Mouse (Mus musculus) liver, embryonic 11.5 days (tissue): ENCODE data around the gene Cldn6. TPM values are rescaled to one million over a fixed set of nuclear protein-coding genes. Genes with fewer than 3 reads are reported as not detected.
A peak's percentile ranks its signal among the peaks of the same experiment; 100 is the strongest.

ENCODE experiments used
- ATAC-seq: fragments of 200-750 bp; cut with Nextera tagmentation; replicated peaks from 2 replicates; pipeline ENCODE4 v1.8.0; 2017; ENCODE audit warnings: moderate number of reproducible peaks, mild to moderate bottlenecking, moderate TSS enrichment, moderate library complexity; ENCODE audit not compliant: low FRiP score
- DNase-seq: peaks from one replicate; pipeline ENCODE4 v3.0.0-alpha.2; 2017; ENCODE audit warnings: low spot score
- H3K27ac ChIP-seq: fragments of 300-500 bp; sonication (generic); 2 replicates; pipeline ENCODE4 v1.5.1; 2014; ENCODE audit warnings: mild to moderate bottlenecking, low read depth, low read length, control low read depth
- H3K27me3 ChIP-seq: fragments of 300-500 bp; sonication (generic); replicated peaks from 2 replicates; pipeline ENCODE4 v1.6.1; 2014; ENCODE audit warnings: low read length, mixed read lengths; ENCODE audit not compliant: control insufficient read depth, insufficient read depth
- H3K36me3 ChIP-seq: fragments of 300-500 bp; sonication (generic); 2 replicates; pipeline ENCODE4 v1.6.1; 2014; ENCODE audit warnings: mild to moderate bottlenecking, low read length, moderate library complexity, mixed read lengths; ENCODE audit not compliant: control insufficient read depth, insufficient read depth
- H3K4me1 ChIP-seq: fragments of 300-500 bp; sonication (generic); replicated peaks from 2 replicates; pipeline ENCODE4 v1.6.1; 2014; ENCODE audit warnings: low read length, mixed read lengths; ENCODE audit not compliant: control insufficient read depth, insufficient read depth
- H3K4me2 ChIP-seq: fragments of 300-500 bp; sonication (generic); 2 replicates; pipeline ENCODE4 v1.6.1; 2014; ENCODE audit warnings: mild to moderate bottlenecking, control low read depth, moderate library complexity
- H3K4me3 ChIP-seq: fragments of 300-500 bp; sonication (generic); 2 replicates; pipeline ENCODE4 v1.5.1; 2014; ENCODE audit warnings: low read depth, low read length, control low read depth
- H3K9ac ChIP-seq: fragments of 300-500 bp; sonication (generic); 2 replicates; pipeline ENCODE4 v1.6.1; 2014; ENCODE audit warnings: low read depth, low read length, control low read depth
- H3K9me3 ChIP-seq: fragments of 300-500 bp; sonication (generic); 2 replicates; pipeline ENCODE4 v1.6.1; 2016; ENCODE audit warnings: low read length, inconsistent platforms, mixed read lengths; ENCODE audit not compliant: control insufficient read depth
- WGBS: fragments of 180-500 bp; shearing (Covaris S2); extraction: QIAGEN DNeasy Blood & Tissue Kit; methylation state at CpG from one replicate; pipeline ENCODE4 v1.1.7; 2014; 5-methylcytosine and 5-hydroxymethylcytosine counted together
- polyA plus RNA-seq: library from polyadenylated mRNA; unstranded; fragments of >200 nt; fragmentation: Nextera tagmentation; extraction: Ambion mirVana; gene quantifications from 2 replicates; pipeline ENCODE4 v1.2.1, GENCODE M21; 2014

The Cldn6 gene
- polyA plus RNA-seq, result 9.9 and 11.4 TPM in 2 replicates

DNA sequence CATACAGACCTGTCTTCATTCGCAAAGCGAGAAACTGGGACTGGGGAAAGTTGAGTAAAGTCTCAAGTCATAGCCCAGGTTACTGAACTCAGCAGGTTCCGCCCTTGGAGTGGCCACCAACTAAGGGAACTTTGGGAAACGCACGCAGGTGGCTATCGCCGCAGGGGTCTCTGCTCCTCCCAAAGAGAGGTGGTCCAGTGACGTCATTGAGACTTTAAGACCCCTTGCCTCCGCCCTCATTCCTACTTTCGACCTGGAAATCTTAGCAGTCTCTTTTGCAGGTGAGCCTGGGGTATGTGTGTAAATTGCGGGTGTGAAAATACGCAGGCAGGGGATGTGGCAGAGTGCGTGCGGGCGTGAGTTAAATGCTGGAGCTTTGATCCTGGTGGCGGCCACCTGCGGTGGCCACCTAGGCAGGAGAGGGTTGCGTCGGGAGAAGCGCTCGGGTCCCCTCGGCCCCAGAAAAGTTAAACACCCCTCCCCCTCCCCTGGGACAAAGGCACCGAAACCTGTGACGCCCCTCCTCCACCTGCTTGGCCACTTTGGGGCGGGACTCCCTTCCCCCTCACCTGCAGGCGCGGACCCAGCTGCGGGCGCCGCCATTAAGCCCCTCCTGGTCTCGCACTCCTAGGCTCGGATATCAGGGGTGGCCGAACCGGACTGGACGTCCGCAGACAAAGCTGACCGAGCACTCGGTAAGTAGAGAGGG lies at the start of gene Cldn6:
Cldn6 (plus strand) TSS at position 123 of the 709 bp plus-strand sequence.
- no peaks in the 10 kb centered on the region for H3K9me3 ChIP-seq
- ATAC-seq, result no peak
- H3K4me3 ChIP-seq, result peak within 1 kb of the TSS; percentile 26
- no peak within 1 kb of the TSS for H3K27ac ChIP-seq
- H3K27me3 ChIP-seq, result peaks cover 66% of the 10 kb centered on the region
- H3K4me1 ChIP-seq, result peaks cover 24% of the 10 kb centered on the region
- no peak for DNase-seq
- no peak within 1 kb of the TSS for H3K9ac ChIP-seq
- 3% methylated on average over 38 of the region's 38 CpGs for WGBS
- peak within 1 kb of the TSS; percentile 45 for H3K4me2 ChIP-seq
- H3K36me3 ChIP-seq, result no peaks in the 10 kb centered on the region

GRCm38 (mm10) chr17:23630195-23631020 lies 48.6 kb upstream of the Cldn6 start:
- H3K4me3 ChIP-seq, result 0 out of 2 replicates have a peak overlapping the region, but pooled peaks have one; percentile 5
- no peaks in the 10 kb centered on the region for H3K4me1 ChIP-seq
- peaks cover 10% of the 10 kb centered on the region for H3K27me3 ChIP-seq
- WGBS, result 16% methylated on average over 22 of the region's 22 CpGs
- H3K36me3 ChIP-seq, result no peaks in the 10 kb centered on the region
- no peaks in the 10 kb centered on the region for H3K9me3 ChIP-seq
- peak overlapping the region; percentile 44 for H3K4me2 ChIP-seq
- ATAC-seq, result peak; percentile 82
- no peak overlapping the region for H3K27ac ChIP-seq
- no peak overlapping the region for H3K9ac ChIP-seq
- DNase-seq, result peak; percentile 75

DNA sequence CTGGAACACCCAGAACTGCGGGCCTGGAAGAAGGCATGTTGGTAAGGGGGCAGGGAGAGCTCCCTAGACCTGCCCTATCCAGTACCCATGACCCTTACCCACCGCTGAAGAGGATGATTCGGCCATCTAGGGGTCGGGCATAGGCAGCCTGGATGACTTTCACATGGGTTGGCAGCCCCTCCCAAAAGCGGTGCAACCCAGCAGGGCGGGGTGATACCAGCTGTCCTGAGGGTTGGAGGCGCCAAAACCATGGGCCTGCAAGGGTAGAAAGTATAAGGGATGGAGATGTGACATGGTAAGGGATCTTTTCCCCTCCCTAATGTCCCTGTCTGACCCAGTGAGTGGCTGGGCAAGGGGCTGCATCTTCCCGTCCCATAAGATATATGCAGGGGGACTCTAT lies 47.8 kb upstream of the Cldn6 start:
- WGBS, result 68% methylated on average over 8 of the region's 8 CpGs
- ATAC-seq, result no peak
- no peak overlapping the region for H3K4me2 ChIP-seq
- peaks cover 10% of the 10 kb centered on the region for H3K27me3 ChIP-seq
- no peak overlapping the region for H3K27ac ChIP-seq
- no peaks in the 10 kb centered on the region for H3K4me1 ChIP-seq
- H3K9ac ChIP-seq, result no peak overlapping the region
- no peaks in the 10 kb centered on the region for H3K9me3 ChIP-seq
- no peak for DNase-seq
- no peak overlapping the region for H3K4me3 ChIP-seq
- no peaks in the 10 kb centered on the region for H3K36me3 ChIP-seq

GRCm38 (mm10) chr17:23644613-23645495 lies 34.2 kb upstream of the Cldn6 start, which contains the start of gene Mmp25:
Mmp25 (minus strand) TSS chr17:23645277.
- peak within 1 kb of the TSS; percentile 42 for H3K4me3 ChIP-seq
- no peaks in the 10 kb centered on the region for H3K36me3 ChIP-seq
- peaks cover 39% of the 10 kb centered on the region for H3K27me3 ChIP-seq
- H3K4me1 ChIP-seq, result no peaks in the 10 kb centered on the region
- peak within 1 kb of the TSS; percentile 70 for H3K4me2 ChIP-seq
- 2% methylated on average over 58 of the region's 58 CpGs for WGBS
- ATAC-seq (0 out of 2 replicates have a peak, but pooled peaks have one; percentile 36), DNase-seq (no peak)
- H3K9me3 ChIP-seq, result no peaks in the 10 kb centered on the region
- no peak within 1 kb of the TSS for H3K9ac ChIP-seq
- H3K27ac ChIP-seq, result no peak within 1 kb of the TSS

GRCm38 (mm10) chr17:23645894-23646293 lies 33.2 kb upstream of the Cldn6 start:
- DNase-seq, result no peak
- Histone ChIP-seq H3K36me3 (no peaks in the 10 kb centered on the region), H3K4me3 (no peak overlapping the region), H3K27ac (no peak overlapping the region), H3K9ac (no peak overlapping the region), H3K27me3 (peaks cover 39% of the 10 kb centered on the region), H3K4me2 (no peak overlapping the region), H3K9me3 (no peaks in the 10 kb centered on the region), H3K4me1 (no peaks in the 10 kb centered on the region)
- no peak for ATAC-seq
- WGBS, result 43% methylated on average over 10 of the region's 10 CpGs

DNA sequence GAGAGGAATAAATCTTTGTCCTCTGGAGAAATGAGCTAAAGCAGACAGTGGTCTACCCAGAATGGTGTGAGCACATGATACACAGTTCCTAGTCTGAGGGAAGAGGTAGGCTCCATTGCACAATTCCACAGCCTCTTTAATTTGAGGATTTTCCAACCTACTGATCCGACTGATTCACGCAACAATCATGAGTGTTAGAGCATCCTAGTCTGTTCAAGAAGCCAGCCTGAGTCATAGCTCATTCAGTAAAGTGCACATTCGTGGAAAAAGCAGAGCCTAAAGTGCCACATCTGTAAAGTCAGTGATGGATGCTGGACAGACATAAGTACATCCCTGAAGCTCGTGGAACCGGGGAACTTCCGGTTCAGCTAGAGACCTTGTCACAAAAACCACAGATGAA lies 27.7 kb upstream of the Cldn6 start:
- Histone ChIP-seq H3K27ac (no peak overlapping the region), H3K9ac (no peak overlapping the region), H3K27me3 (peaks cover 17% of the 10 kb centered on the region), H3K4me3 (no peak overlapping the region), H3K9me3 (no peaks in the 10 kb centered on the region), H3K4me2 (no peak overlapping the region), H3K36me3 (no peaks in the 10 kb centered on the region), H3K4me1 (no peaks in the 10 kb centered on the region)
- DNase-seq (no peak), ATAC-seq (no peak)
- 67% methylated on average over 6 of the region's 6 CpGs for WGBS

DNA sequence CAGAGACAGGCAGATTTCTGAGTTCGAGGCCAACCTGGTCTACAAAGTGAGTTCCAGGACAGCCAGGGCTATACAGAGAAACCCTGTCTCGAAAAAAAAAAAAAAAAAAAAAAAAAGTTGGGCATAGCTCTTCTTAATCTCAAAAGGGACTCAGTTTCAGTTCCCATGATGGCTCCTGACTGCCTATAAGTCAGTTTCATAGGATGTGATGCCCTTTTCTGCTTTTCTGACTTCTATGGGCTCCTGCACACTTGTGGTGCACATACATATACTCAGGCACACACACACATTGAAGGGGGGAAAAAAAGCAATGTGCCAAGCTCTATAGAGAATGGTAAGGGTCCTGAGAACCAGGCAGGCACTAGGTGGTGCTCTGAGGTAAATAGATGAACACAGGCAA lies 25.7 kb upstream of the Cldn6 start:
- Histone ChIP-seq H3K4me2 (no peak overlapping the region), H3K9ac (no peak overlapping the region), H3K9me3 (no peaks in the 10 kb centered on the region), H3K4me1 (no peaks in the 10 kb centered on the region), H3K27me3 (peaks cover 10% of the 10 kb centered on the region; the same call in 1 of the 2 replicates), H3K27ac (no peak overlapping the region), H3K4me3 (no peak overlapping the region), H3K36me3 (no peaks in the 10 kb centered on the region)
- ATAC-seq (no peak), DNase-seq (no peak)
- WGBS, result 69% methylated on average over 1 of the region's 2 CpGs

DNA sequence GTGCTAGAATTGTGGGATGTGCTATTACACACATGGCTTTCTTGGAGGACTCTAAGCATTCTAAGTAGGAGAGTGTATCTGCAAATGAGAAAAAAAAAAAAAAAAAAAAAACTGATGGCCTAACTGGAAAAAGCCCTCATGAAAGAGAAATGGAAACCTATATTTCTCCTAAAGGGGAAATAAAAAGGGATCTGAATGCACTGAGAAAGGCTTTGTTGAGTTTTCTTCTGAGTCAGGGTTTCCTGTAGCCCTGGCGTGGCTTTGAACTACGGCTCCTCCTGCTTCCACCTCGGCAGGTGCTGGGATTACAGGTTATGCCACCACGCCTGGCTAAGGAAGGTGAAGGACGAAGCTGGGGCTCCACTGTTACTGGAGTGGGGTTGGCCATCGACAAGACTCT lies 25.0 kb upstream of the Cldn6 start:
- no peak for DNase-seq
- Histone ChIP-seq H3K36me3 (no peaks in the 10 kb centered on the region), H3K27ac (no peak overlapping the region), H3K9ac (no peak overlapping the region), H3K4me1 (no peaks in the 10 kb centered on the region), H3K4me2 (no peak overlapping the region), H3K27me3 (peaks cover 10% of the 10 kb centered on the region; the same call in 1 of the 2 replicates), H3K4me3 (no peak overlapping the region), H3K9me3 (no peaks in the 10 kb centered on the region)
- no peak for ATAC-seq
- WGBS, result 50% methylated on average over 6 of the region's 6 CpGs
